Mouse (Mus musculus) testis, adult 10 weeks (tissue): ENCODE results near the gene Nfatc2. TPM values are rescaled to one million over a fixed set of nuclear protein-coding genes. Genes with fewer than 3 reads are reported as not detected.

Experiments
- polyA plus RNA-seq: library from polyadenylated mRNA; stranded (reverse); fragments of 350-450 nt; fragmentation: Illumina TruSeq; extraction: RNeasy Lipid Tissue Mini Kit (QIAGEN cat#74804); gene quantifications from one replicate; pipeline ENCODE4 v1.2.3, GENCODE M21; 2014; ENCODE audit warnings: low read depth, low replicate concordance

Nfatc2 gene
- 0.48 TPM for polyA plus RNA-seq

GRCm38 (mm10) chr2:168601491-168602386 is at the start of gene Nfatc2:
Gene Nfatc2 (minus strand): TSS chr2:168601657.

Other genes starting within 250 kb of the Nfatc2 start
- gene Atp9a, start 140.8 kb upstream of the Nfatc2 start, polyA plus RNA-seq: 6.2 TPM
- 2.2 TPM for gene Sall4, start 166.3 kb upstream of the Nfatc2 start, polyA plus RNA-seq